In the genomic region with DNA sequence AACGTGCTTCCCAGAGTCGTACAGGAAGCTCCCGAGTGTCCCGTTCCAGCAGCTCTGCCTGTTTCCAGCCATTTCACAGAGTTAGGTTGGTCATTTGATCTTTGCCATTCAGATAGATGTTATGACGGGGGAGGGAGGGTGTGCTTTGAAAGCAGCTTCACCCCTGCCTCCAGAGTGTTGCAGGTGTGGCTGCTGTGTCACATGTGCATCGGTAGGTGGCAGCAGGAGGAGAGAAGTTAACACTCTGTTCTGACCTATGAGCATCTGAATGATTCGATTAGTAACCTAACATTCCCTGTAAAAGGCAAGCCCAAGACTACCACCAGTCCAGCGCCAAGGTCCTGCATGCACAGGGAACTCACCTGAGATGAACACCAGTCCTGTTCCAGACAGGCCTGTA, we compare ENCODE assay signal across 8 mouse cellular contexts. TPM values are rescaled to one million over a fixed set of nuclear protein-coding genes. Genes with fewer than 3 reads are reported as not detected.
DNase-seq lines count a peak whose midpoint lies in the region; ATAC-seq lines count a peak whose summit lies in the region.
"Had no signal": no experiment of that assay in that cellular context is flagged by ENCODE, and none has a peak within 500 bp of the region (broad histone marks: within the 10 kb centered on the region; RNA-seq: fewer than 3 reads in every experiment).

No protein-coding gene starts in this region.

- H3K4me1 ChIP-seq in liver, embryonic 12.5 days = peaks cover 8% of the 10 kb centered on the region
- no peaks in the 10 kb centered on the region for H3K4me1 ChIP-seq in forebrain, embryonic 16.5 days (replicated peaks; ENCODE audit: control insufficient read depth, insufficient read depth, low read length)

- H3K4me3 ChIP-seq in liver, embryonic 12.5 days = no peak overlapping the region
- H3K4me3 ChIP-seq in forebrain, embryonic 16.5 days (replicated peaks; ENCODE audit: low read length) = no peak overlapping the region

- H3K36me3 ChIP-seq in liver, embryonic 12.5 days = no peaks in the 10 kb centered on the region
- H3K36me3 ChIP-seq in forebrain, embryonic 16.5 days (ENCODE audit: control insufficient read depth, insufficient read depth) = no peaks in the 10 kb centered on the region

- peak; percentile 25 for DNase-seq in liver
- DNase-seq in R1 (ENCODE audit: low read depth, low spot score) = peak; percentile 73
- DNase-seq in thymus, adult 18-20 months = peak; percentile 43 to 70
- DNase-seq in gastrocnemius, postnatal 25 days = no peak

- WGBS in liver, embryonic 12.5 days (ENCODE audit: insufficient replicate concordance) = 35% methylated on average over 8 of the region's 8 CpGs
- 52% methylated on average over 8 of the region's 8 CpGs for WGBS in forebrain, embryonic 16.5 days

- no peak overlapping the region for H3K4me2 ChIP-seq in liver, embryonic 12.5 days
- no peak overlapping the region for H3K4me2 ChIP-seq in forebrain, embryonic 16.5 days (ENCODE audit: low read length)

- no peaks in the 10 kb centered on the region; the same call in 1 of the 2 replicates for H3K27me3 ChIP-seq in liver, embryonic 12.5 days (replicated peaks)
- H3K27me3 ChIP-seq in forebrain, embryonic 16.5 days (replicated peaks; ENCODE audit: control insufficient read depth, insufficient read depth, low read length) = no peaks in the 10 kb centered on the region

- H3K27ac ChIP-seq in liver, embryonic 12.5 days = no peak overlapping the region
- H3K27ac ChIP-seq in forebrain, embryonic 16.5 days (ENCODE audit: low read length) = no peak overlapping the region

- no peak for ATAC-seq in liver, embryonic 12.5 days
- ATAC-seq in granulocyte monocyte progenitor cell, adult 5-6 weeks (replicated peaks; ENCODE audit: poor library complexity, severe bottlenecking) = peak; percentile 45
- no peak for ATAC-seq in forebrain, embryonic 16.5 days

- no peaks in the 10 kb centered on the region for H3K9me3 ChIP-seq in liver, embryonic 12.5 days (replicated peaks)
- H3K9me3 ChIP-seq in forebrain, embryonic 16.5 days (ENCODE audit: control insufficient read depth, low read length) = no peaks in the 10 kb centered on the region

- H3K9ac ChIP-seq in liver, embryonic 12.5 days = no peak overlapping the region
- H3K9ac ChIP-seq in forebrain, embryonic 16.5 days (replicated peaks; ENCODE audit: low read depth, low read length) = no peak overlapping the region

RNA-seq across cellular contexts. Expression of gene Impdh1, which starts 18.1 kb away (rescaled TPM):
- polyA plus RNA-seq in liver, embryonic 12.5 days (2016; fragmentation: Nextera tagmentation; extraction: Ambion mirVana) = 13.7 and 14.3 TPM in 2 replicates
- 109 and 124 TPM in 2 replicates for total RNA-seq in granulocyte monocyte progenitor cell, adult 5-6 weeks (2014; fragmentation: Nextera tagmentation)
- 110 and 120 TPM in 2 replicates for total RNA-seq in granulocyte monocyte progenitor cell, adult 5-6 weeks (2017)
- 10 to 100 TPM; 13.6 to 15.5 TPM for total RNA-seq in gastrocnemius, postnatal 25 days (2021)
- polyA plus RNA-seq in forebrain, embryonic 16.5 days (2015; fragmentation: Nextera tagmentation; extraction: Ambion mirVana) = 63.3 and 74.5 TPM in 2 replicates

RNA-seq across cellular contexts. Expression of gene Hilpda, which starts 38.0 kb away (rescaled TPM):
- polyA plus RNA-seq in liver, embryonic 12.5 days (2016; fragmentation: Nextera tagmentation; extraction: Ambion mirVana) = 19.1 and 20.0 TPM in 2 replicates
- 14.0 and 15.5 TPM in 2 replicates for total RNA-seq in granulocyte monocyte progenitor cell, adult 5-6 weeks (2014; fragmentation: Nextera tagmentation)
- total RNA-seq in granulocyte monocyte progenitor cell, adult 5-6 weeks (2017) = 9.7 and 17.7 TPM in 2 replicates
- total RNA-seq in gastrocnemius, postnatal 25 days (2021) = 1 to 10 TPM; 3.5 to 4.2 TPM
- 47.5 and 48.4 TPM in 2 replicates for polyA plus RNA-seq in forebrain, embryonic 16.5 days (2015; fragmentation: Nextera tagmentation; extraction: Ambion mirVana)

RNA-seq across cellular contexts. Expression of gene Fam71f2, which starts 45.1 kb away (rescaled TPM):
- 0.20 and 0.31 TPM in 2 replicates for polyA plus RNA-seq in liver, embryonic 12.5 days (2016; fragmentation: Nextera tagmentation; extraction: Ambion mirVana)
- total RNA-seq in granulocyte monocyte progenitor cell, adult 5-6 weeks (2014; fragmentation: Nextera tagmentation) = not detected in 2 replicates
- 0.88 TPM in 1 of 2 replicates, not detected in the other for total RNA-seq in granulocyte monocyte progenitor cell, adult 5-6 weeks (2017)
- not detected for total RNA-seq in gastrocnemius, postnatal 25 days (2021)
- polyA plus RNA-seq in forebrain, embryonic 16.5 days (2015; fragmentation: Nextera tagmentation; extraction: Ambion mirVana) = 0.51 and 1.1 TPM in 2 replicates
- total RNA-seq: heart, adult 18-20 months had no signal

RNA-seq across cellular contexts. Expression of gene Prrt4, which starts 54.9 kb away (rescaled TPM):
- polyA plus RNA-seq in liver, embryonic 12.5 days (2016; fragmentation: Nextera tagmentation; extraction: Ambion mirVana) = 0.07 and 0.12 TPM in 2 replicates
- not detected in 2 replicates for total RNA-seq in granulocyte monocyte progenitor cell, adult 5-6 weeks (2014; fragmentation: Nextera tagmentation)
- not detected in 2 replicates for total RNA-seq in granulocyte monocyte progenitor cell, adult 5-6 weeks (2017)
- total RNA-seq in gastrocnemius, postnatal 25 days (2021) = 1 to 10 TPM in 1 of 2 experiments, under 1 TPM in 1; 0.97 to 1.1 TPM
- polyA plus RNA-seq in forebrain, embryonic 16.5 days (2015; fragmentation: Nextera tagmentation; extraction: Ambion mirVana) = 4.6 and 6.1 TPM in 2 replicates

Comparison
In these comparisons a context has a peak if more than half of its experiments do, and no peak if none do; other contexts are left out.
1. RNA of gene Impdh1, which starts 18.1 kb away (total RNA-seq): 109 to 124 TPM in granulocyte monocyte progenitor cell, adult 5-6 weeks; 13.6 to 15.5 TPM in gastrocnemius, postnatal 25 days; every median in the first group is over 4 times any median in the second.